Mouse (Mus musculus) CH12.LX (cell line): ENCODE measurements at regions not wholly inside any gene's neighbourhood (a gene's known extent, or its start where the extent isn't known, plus 50 kb on each side); places are given as distances from the start of the nearest gene placed in this dataset.

ENCODE experiments used
- CHD2 ChIP-seq: IDR thresholded peaks from 2 replicates; pipeline ENCODE4 v1.6.1; 2011; ENCODE audit warnings: low read length, improper control_type of control experiment
- CTCF ChIP-seq, 2 experiments: IDR thresholded peaks in 1 of 2; conservative IDR thresholded peaks in 1 of 2; 2 replicates each; pipeline ENCODE4 v1.5.1; 2011 to 2012; ENCODE audit warnings: low read depth in 2 of 2, low read length in 2 of 2, improper control_type of control experiment in 1 of 2, inconsistent platforms in 1 of 2, mild to moderate bottlenecking in 1 of 2, moderate library complexity in 1 of 2
- EP300 ChIP-seq: IDR thresholded peaks from 2 replicates; pipeline ENCODE4 v1.6.1; 2011; ENCODE audit warnings: low read length, improper control_type of control experiment
- ETS1 ChIP-seq: conservative IDR thresholded peaks from 2 replicates; pipeline ENCODE4 v1.6.1; 2012; ENCODE audit warnings: low read depth, mild to moderate bottlenecking, inconsistent platforms, low read length, improper control_type of control experiment, moderate library complexity
- GABPA ChIP-seq: IDR thresholded peaks from 2 replicates; pipeline ENCODE4 v1.6.1; 2012; ENCODE audit warnings: low read depth, low read length, improper control_type of control experiment, inconsistent platforms; ENCODE audit not compliant: insufficient replicate concordance
- MAFK ChIP-seq: IDR thresholded peaks from 2 replicates; pipeline ENCODE4 v1.6.1; 2011; ENCODE audit warnings: low read length, improper control_type of control experiment; ENCODE audit not compliant: insufficient replicate concordance
- MEF2A ChIP-seq: IDR thresholded peaks from 2 replicates; pipeline ENCODE4 v1.6.1; 2014; ENCODE audit warnings: low read depth, mild to moderate bottlenecking, inconsistent platforms, low read length, improper control_type of control experiment, borderline replicate concordance
- POLR2A ChIP-seq: IDR thresholded peaks from 2 replicates; pipeline ENCODE4 v1.6.1; 2011; ENCODE audit warnings: low read depth, mild to moderate bottlenecking, improper control_type of control experiment, low read length
- POLR2AphosphoS2 ChIP-seq: IDR thresholded peaks from 2 replicates; pipeline ENCODE4 v1.6.1; 2011; ENCODE audit warnings: low read depth, low read length, improper control_type of control experiment
- USF2 ChIP-seq: conservative IDR thresholded peaks from 2 replicates; pipeline ENCODE4 v1.6.1; 2011; ENCODE audit warnings: low read depth, low read length, improper control_type of control experiment
- ZC3H11A ChIP-seq: IDR thresholded peaks from 2 replicates; pipeline ENCODE4 v1.6.1; 2012; ENCODE audit warnings: low read depth, mild to moderate bottlenecking, inconsistent platforms, low read length, improper control_type of control experiment
- ZKSCAN1 ChIP-seq: IDR thresholded peaks from 2 replicates; pipeline ENCODE4 v1.6.1; 2012; ENCODE audit warnings: low read depth, inconsistent platforms, low read length, improper control_type of control experiment, borderline replicate concordance
- ZMIZ1 ChIP-seq: IDR thresholded peaks from 2 replicates; pipeline ENCODE4 v1.6.1; 2012; ENCODE audit warnings: low read depth, mild to moderate bottlenecking, inconsistent platforms, low read length, improper control_type of control experiment
- ZNF384 ChIP-seq: IDR thresholded peaks from 2 replicates; pipeline ENCODE4 v1.6.1; 2012; ENCODE audit warnings: low read depth, low read length, improper control_type of control experiment, inconsistent platforms

DNA sequence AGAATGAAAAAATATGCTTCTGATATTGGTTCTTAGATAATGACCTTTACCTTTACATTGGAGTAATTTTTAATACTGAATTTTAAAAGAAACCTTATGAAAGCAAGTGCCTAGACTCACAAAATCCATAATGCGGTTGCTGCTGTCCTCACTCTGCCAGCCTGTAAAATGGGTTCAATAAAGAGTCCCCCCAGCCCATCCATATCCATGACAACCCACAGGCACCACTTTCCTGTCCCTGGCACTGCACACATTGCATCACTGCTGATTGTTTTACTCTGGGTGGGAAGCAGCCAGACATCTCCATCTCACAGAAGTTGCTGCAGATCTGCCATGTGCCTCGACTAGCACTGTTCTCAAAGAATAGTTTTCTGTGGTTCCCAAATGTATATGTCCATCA, 110.3 kb upstream of the Tmc3 start:
- TF ChIP-seq CTCF (conservative IDR thresholded peaks at IDR 0.05 in 1 of 2, IDR thresholded peaks at IDR 0.05 in 1 of 2; ENCODE audit: low read depth in 2 of 2, low read length in 2 of 2) (no peak), POLR2A (no peak), MAFK (no peak), USF2 (no peak), ETS1 (no peak), GABPA (no peak), ZNF384 (no peak), ZKSCAN1 (no peak), ZC3H11A (no peak), MEF2A (no peak), ZMIZ1 (no peak), EP300 (no peak), CHD2 (no peak), POLR2AphosphoS2 (no peak)
